Mouse (Mus musculus) forebrain, embryonic 14.5 days (tissue): ENCODE results near the gene Gpsm2. TPM values are rescaled to one million over a fixed set of nuclear protein-coding genes. Genes with fewer than 3 reads are reported as not detected.

Experiments
- ATAC-seq: fragments of 200-750 bp; cut with Nextera tagmentation; 2 replicates; pipeline ENCODE4 v1.8.0; 2017; ENCODE audit warnings: mild to moderate bottlenecking, moderate library complexity
- DNase-seq: peaks from one replicate; pipeline ENCODE4 v3.0.0-alpha.2; 2015; ENCODE audit warnings: low spot score
- H3K27ac ChIP-seq: fragments of 300-500 bp; sonication (generic); 2 replicates; pipeline ENCODE4 v1.5.1; 2014; ENCODE audit warnings: low read depth, mild to moderate bottlenecking, control low read depth, low read length, moderate library complexity
- H3K27me3 ChIP-seq: fragments of 300-500 bp; sonication (generic); replicated peaks from 2 replicates; pipeline ENCODE4 v1.6.1; 2014; ENCODE audit warnings: low read length, control low read depth, mixed read lengths; ENCODE audit not compliant: control insufficient read depth, insufficient read depth
- H3K36me3 ChIP-seq: fragments of 300-500 bp; sonication (generic); 2 replicates; pipeline ENCODE4 v1.6.1; 2014; ENCODE audit warnings: low read length, control low read depth; ENCODE audit not compliant: control insufficient read depth, insufficient read depth
- H3K4me1 ChIP-seq: fragments of 300-500 bp; sonication (generic); 2 replicates; pipeline ENCODE4 v1.6.1; 2014; ENCODE audit warnings: antibody characterized with exemption, low read length, control low read depth; ENCODE audit not compliant: control insufficient read depth, insufficient read depth
- H3K4me2 ChIP-seq: fragments of 300-500 bp; sonication (generic); 2 replicates; pipeline ENCODE4 v1.6.1; 2014; ENCODE audit warnings: mild to moderate bottlenecking, control low read depth, low read length
- H3K4me3 ChIP-seq: fragments of 300-500 bp; sonication (generic); 2 replicates; pipeline ENCODE4 v1.5.1; 2014; ENCODE audit warnings: low read depth, low read length, control low read depth
- H3K9ac ChIP-seq: fragments of 300-500 bp; sonication (generic); 2 replicates; pipeline ENCODE4 v1.6.1; 2014; ENCODE audit warnings: mild to moderate bottlenecking, low read length, control low read depth, moderate library complexity
- H3K9me3 ChIP-seq: fragments of 300-500 bp; sonication (generic); replicated peaks from 2 replicates; pipeline ENCODE4 v1.6.1; 2016; ENCODE audit warnings: low read length, control low read depth, mixed read lengths; ENCODE audit not compliant: control insufficient read depth
- WGBS: fragments of 180-500 bp; shearing (Covaris S2); extraction: QIAGEN DNeasy Blood & Tissue Kit; methylation state at CpG from one replicate; pipeline ENCODE4 v1.1.7; 2014; 5-methylcytosine and 5-hydroxymethylcytosine counted together
- polyA plus RNA-seq: library from polyadenylated mRNA; unstranded; fragments of >200 nt; fragmentation: Nextera tagmentation; extraction: Ambion mirVana; gene quantifications from 2 replicates; pipeline ENCODE4 v1.2.1, GENCODE M21; 2014

The Gpsm2 gene
- polyA plus RNA-seq, 1 experiment from 2014 or later = 44.8 TPM

- DNase-seq (no peak), ATAC-seq (no peak)
- no peaks in the 10 kb centered on the region for H3K9me3 ChIP-seq
- WGBS = 85% methylated on average over 11 of the region's 11 CpGs
- no peak overlapping the region for H3K4me3 ChIP-seq
- H3K9ac ChIP-seq = no peak overlapping the region
- no peaks in the 10 kb centered on the region for H3K36me3 ChIP-seq
- H3K27ac ChIP-seq = no peak overlapping the region
- no peaks in the 10 kb centered on the region for H3K4me1 ChIP-seq
- H3K27me3 ChIP-seq = no peaks in the 10 kb centered on the region
- no peak overlapping the region for H3K4me2 ChIP-seq
Observed at GRCm38 (mm10) chr3:108759566-108760420, 37.7 kb upstream of the Gpsm2 start.

- H3K9ac ChIP-seq = no peak overlapping the region
- no peak overlapping the region for H3K4me2 ChIP-seq
- H3K36me3 ChIP-seq = no peaks in the 10 kb centered on the region
- no peak for ATAC-seq
- H3K9me3 ChIP-seq = no peaks in the 10 kb centered on the region
- H3K27ac ChIP-seq = no peak overlapping the region
- 59% methylated on average over 9 of the region's 9 CpGs for WGBS
- no peak for DNase-seq
- no peak overlapping the region for H3K4me3 ChIP-seq
- H3K27me3 ChIP-seq = no peaks in the 10 kb centered on the region
- no peaks in the 10 kb centered on the region for H3K4me1 ChIP-seq
Observed at GRCm38 (mm10) chr3:108757570-108757969, 35.5 kb upstream of the Gpsm2 start.

- no peak overlapping the region for H3K27ac ChIP-seq
- H3K4me2 ChIP-seq = no peak overlapping the region
- 83% methylated on average over 1 of the region's 1 CpGs for WGBS
- no peaks in the 10 kb centered on the region for H3K36me3 ChIP-seq
- no peaks in the 10 kb centered on the region for H3K9me3 ChIP-seq
- H3K4me1 ChIP-seq = no peaks in the 10 kb centered on the region
- H3K27me3 ChIP-seq = no peaks in the 10 kb centered on the region
- H3K4me3 ChIP-seq = no peak overlapping the region
- no peak for DNase-seq
- no peak overlapping the region for H3K9ac ChIP-seq
- no peak for ATAC-seq
Observed at GRCm38 (mm10) chr3:108756131-108756530, 34.0 kb upstream of the Gpsm2 start.

GRCm38 (mm10) chr3:108755542-108755941 lies 33.4 kb upstream of the Gpsm2 start:
- WGBS = 82% methylated on average over 2 of the region's 2 CpGs
- H3K27me3 ChIP-seq = no peaks in the 10 kb centered on the region

GRCm38 (mm10) chr3:108754541-108754940 lies 32.4 kb upstream of the Gpsm2 start:
- no peaks in the 10 kb centered on the region for H3K36me3 ChIP-seq
- 89% methylated on average over 1 of the region's 1 CpGs for WGBS
- H3K27me3 ChIP-seq = no peaks in the 10 kb centered on the region

More at GRCm38 (mm10) chr3:108755542-108755941, 33.4 kb upstream of the Gpsm2 start:
- ATAC-seq (no peak), DNase-seq (no peak)
- H3K4me2 ChIP-seq = no peak overlapping the region
- no peak overlapping the region for H3K27ac ChIP-seq
- H3K4me1 ChIP-seq = no peaks in the 10 kb centered on the region
- H3K9ac ChIP-seq = no peak overlapping the region
- H3K9me3 ChIP-seq = no peaks in the 10 kb centered on the region
- H3K36me3 ChIP-seq = no peaks in the 10 kb centered on the region
- no peak overlapping the region for H3K4me3 ChIP-seq

GRCm38 (mm10) chr3:108751691-108752090 lies 29.6 kb upstream of the Gpsm2 start:
- Histone ChIP-seq H3K4me2 (no peak overlapping the region), H3K4me1 (no peaks in the 10 kb centered on the region), H3K9ac (no peak overlapping the region), H3K36me3 (no peaks in the 10 kb centered on the region), H3K4me3 (no peak overlapping the region), H3K27me3 (no peaks in the 10 kb centered on the region), H3K27ac (no peak overlapping the region), H3K9me3 (no peaks in the 10 kb centered on the region)
- ATAC-seq = no peak
- DNase-seq = no peak
- WGBS = 89% methylated on average over 6 of the region's 6 CpGs

More at GRCm38 (mm10) chr3:108754541-108754940, 32.4 kb upstream of the Gpsm2 start:
- DNase-seq = no peak
- Histone ChIP-seq H3K9me3 (no peaks in the 10 kb centered on the region), H3K4me2 (no peak overlapping the region), H3K4me3 (no peak overlapping the region), H3K4me1 (no peaks in the 10 kb centered on the region), H3K27ac (no peak overlapping the region), H3K9ac (no peak overlapping the region)
- no peak for ATAC-seq

GRCm38 (mm10) chr3:108751061-108751460 lies 29.0 kb upstream of the Gpsm2 start:
- Histone ChIP-seq H3K9me3 (no peaks in the 10 kb centered on the region), H3K4me3 (no peak overlapping the region), H3K4me1 (no peaks in the 10 kb centered on the region), H3K9ac (no peak overlapping the region), H3K27ac (no peak overlapping the region), H3K4me2 (no peak overlapping the region), H3K36me3 (no peaks in the 10 kb centered on the region), H3K27me3 (no peaks in the 10 kb centered on the region)
- DNase-seq = no peak
- WGBS = 82% methylated on average over 6 of the region's 6 CpGs
- no peak for ATAC-seq

GRCm38 (mm10) chr3:108744060-108744459 lies 22.0 kb upstream of the Gpsm2 start:
- Histone ChIP-seq H3K27me3 (no peaks in the 10 kb centered on the region), H3K9ac (no peak overlapping the region), H3K4me3 (no peak overlapping the region), H3K27ac (no peak overlapping the region), H3K4me2 (no peak overlapping the region), H3K36me3 (no peaks in the 10 kb centered on the region), H3K9me3 (no peaks in the 10 kb centered on the region), H3K4me1 (no peaks in the 10 kb centered on the region)
- 81% methylated on average over 4 of the region's 4 CpGs for WGBS
- no peak for ATAC-seq
- no peak for DNase-seq

GRCm38 (mm10) chr3:108739045-108739708 lies 17.1 kb upstream of the Gpsm2 start, which contains the start of gene Aknad1:
TSS of gene Aknad1 (plus strand) at chr3:108739658.
- Histone ChIP-seq H3K27me3 (no peaks in the 10 kb centered on the region), H3K4me1 (no peaks in the 10 kb centered on the region), H3K4me3 (no peak within 1 kb of the TSS), H3K4me2 (no peak within 1 kb of the TSS), H3K36me3 (no peaks in the 10 kb centered on the region), H3K9ac (no peak within 1 kb of the TSS), H3K27ac (no peak within 1 kb of the TSS), H3K9me3 (no peaks in the 10 kb centered on the region)
- ATAC-seq (no peak), DNase-seq (no peak)
- WGBS = 79% methylated on average over 8 of the region's 8 CpGs
